Mouse (Mus musculus) left cerebral cortex, adult 11 months (tissue): Measurements from ENCODE around the gene Naa35.
"Not testable (repeated sequence)": the region's sequence is repeated elsewhere in the genome, so short reads cannot be mapped to it uniquely, and the experiment has no call there.

Experiments used
- DNase-seq: peaks from one replicate; pipeline ENCODE4 v3.0.0; 2022; ENCODE audit warnings: low spot score

The Naa35 gene

DNA sequence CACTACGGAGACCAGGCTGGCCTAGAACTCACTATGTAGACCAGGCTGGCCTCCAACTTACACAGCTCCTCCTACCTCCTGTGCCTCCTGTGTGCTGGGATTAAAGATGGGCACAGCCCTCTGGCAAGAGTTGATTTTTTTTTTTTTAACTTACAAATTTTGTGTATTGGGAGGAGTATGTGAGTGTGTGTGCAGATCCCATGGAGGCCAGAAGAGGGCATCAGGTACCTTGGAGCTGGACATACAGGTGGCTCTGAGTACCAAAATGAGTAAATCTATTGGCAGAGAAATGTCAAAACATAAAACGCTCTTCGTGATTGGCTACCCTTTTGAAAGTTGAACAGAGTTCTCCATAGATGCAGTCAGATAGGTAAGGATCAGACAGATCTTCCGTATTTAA lies 4.1 kb upstream of the Naa35 start:
- no peak for DNase-seq

DNA sequence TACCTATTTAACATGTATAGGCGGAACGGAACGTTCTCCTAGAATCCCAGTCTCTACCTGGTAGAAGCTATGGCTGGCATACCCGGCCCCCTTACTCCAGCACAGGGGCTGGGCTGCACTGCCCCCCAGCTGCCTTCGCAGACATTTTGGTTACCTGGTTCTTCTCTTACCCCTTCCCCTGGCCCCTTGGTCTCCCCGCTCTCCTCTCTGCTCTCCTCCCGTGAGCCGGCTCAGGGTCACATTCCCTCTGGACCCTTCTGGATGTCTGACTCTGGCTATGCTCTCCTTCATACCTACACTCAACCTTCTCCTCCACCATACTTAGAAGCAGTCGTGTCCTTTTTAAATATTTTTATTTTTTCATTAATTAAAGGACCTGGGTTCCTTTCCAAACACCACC lies 578 bp upstream of the Naa35 start:
- DNase-seq = peak; percentile 21

DNA sequence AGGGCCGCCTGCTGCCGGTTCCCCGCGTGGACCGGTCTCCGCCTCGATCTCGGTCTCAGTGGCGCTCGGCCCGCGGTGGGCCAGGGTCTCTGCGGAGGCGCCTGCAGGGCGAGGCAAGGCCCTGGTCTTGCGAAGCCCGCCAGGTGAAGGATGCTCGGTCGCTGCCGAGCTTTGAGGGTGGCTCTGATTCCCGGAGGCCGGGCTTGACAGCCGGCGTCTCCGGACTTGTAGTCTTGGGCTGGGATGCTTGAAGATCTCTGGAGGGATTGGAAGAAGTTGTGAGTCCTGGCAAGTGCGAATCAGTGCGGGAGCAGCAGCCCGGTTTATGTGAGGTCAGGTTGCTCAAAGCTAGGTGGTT lies 568 bp downstream of the Naa35 start:
- no peak for DNase-seq

DNA sequence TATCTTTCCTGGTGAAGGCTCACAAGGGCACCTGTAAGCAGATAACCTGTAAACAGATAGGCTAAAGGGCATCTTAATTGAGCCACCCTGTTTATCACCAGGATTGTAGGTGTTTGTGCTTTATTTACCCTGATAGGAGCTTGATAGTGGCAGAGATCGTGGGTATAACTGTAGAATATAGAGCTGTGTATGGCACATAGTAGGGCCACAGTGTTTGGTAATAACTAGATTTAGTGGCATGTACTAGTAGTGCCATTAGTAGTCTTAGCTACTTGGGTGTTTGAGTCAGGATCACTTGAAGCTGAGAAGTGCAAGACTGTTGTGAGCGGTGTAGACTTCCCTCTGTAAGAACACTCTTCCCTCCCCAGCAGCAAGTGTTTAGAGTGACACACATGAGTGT lies 2.1 kb downstream of the Naa35 start:
- DNase-seq = no peak

DNA sequence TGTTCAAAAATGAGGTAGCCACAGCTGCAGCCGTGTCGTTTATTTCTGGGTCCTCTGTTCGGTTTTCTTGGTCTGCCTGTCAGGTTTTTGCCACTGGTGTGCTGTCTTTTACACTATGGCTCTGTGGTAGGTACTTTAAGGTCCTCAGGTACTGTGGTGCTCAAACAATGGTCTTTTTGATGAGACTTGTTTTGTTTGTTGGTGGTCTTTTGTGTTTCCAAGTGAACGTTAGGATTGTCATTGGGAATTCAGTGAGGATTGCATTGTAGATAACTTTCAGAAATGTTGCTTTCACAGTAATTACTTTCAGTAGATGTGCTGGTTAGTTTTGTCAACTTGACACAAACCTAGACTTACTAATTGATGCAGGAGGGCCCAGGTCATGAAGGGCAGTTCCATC lies 4.6 kb downstream of the Naa35 start:
- DNase-seq = no peak

DNA sequence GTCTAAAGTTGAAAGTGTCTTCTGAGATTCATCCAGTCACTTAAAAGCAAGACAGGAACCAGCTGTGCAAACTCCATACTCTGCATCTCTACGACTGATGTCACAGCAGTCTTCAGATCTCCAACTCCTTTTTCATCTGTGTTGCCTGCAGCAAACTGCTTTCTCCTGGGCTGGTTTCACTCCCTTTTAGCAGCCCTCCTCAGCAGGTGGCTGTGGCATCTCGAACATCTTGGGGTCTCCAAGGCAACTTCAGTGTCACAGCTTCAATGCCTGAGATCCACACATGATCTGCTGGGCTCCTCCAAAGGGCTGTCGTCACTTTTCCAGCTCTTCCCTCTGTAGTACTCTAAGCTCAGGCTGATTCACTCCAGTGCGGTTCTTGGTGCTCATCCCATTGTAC lies 5.6 kb downstream of the Naa35 start:
- no peak for DNase-seq

DNA sequence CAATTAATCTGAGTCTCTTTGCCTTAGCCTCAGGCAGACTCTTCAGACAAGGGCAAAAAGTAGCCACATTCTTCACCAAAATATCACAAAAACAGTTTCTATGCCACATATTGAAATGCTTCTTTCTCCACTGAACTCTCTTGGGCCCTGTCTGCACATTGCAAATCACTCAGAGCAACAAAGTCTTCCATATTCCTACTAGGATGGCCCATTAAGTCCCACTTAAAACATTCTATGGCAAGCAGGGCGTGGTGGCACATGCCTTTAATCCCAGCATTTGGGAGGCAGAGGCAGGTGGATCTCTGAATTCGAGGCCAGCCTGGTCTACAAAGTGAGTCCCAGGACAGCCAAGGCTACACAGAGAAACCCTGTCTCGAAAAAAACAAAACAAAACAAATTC lies 7.0 kb downstream of the Naa35 start:
- not testable (repeated sequence) for DNase-seq

DNA sequence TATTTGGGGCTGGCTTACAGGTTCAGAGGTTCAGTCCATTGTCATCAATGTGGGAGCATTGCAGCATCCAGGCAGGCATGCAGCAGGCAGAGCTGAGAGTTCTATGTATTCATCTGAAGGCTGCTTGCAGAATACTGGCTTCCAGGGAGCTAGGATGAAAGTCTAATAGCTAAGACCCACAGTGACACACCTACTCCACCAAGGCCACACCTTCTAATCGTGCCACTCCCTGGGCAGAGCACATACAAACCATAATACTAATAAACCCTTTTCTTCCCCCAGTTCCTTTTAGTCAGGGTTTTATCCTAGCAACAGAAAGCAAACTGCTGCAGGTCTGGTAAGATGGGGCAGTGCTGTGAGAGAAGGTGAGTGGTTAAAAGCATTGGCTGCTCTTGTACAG lies 7.6 kb downstream of the Naa35 start:
- no peak for DNase-seq

DNA sequence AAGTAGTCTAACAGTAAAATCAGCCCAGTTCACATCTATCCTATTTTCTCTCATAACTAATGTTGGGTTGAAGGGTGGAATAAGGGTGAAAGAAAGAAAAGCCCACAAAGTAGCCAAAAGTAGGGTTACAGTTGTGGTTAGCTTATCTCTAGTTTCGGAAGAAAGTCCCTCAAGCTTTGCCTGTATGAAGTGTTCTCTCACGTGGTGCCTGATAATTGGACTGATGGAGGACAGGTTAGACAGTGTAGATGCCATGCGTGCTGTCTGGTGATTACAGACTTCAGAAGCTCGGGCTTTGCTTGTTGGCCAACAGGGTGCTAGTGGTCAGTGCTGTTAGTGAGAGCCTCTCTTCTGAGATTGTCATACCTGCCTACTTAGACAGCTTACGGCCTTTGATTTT lies 18.0 kb downstream of the Naa35 start:
- no peak for DNase-seq

DNA sequence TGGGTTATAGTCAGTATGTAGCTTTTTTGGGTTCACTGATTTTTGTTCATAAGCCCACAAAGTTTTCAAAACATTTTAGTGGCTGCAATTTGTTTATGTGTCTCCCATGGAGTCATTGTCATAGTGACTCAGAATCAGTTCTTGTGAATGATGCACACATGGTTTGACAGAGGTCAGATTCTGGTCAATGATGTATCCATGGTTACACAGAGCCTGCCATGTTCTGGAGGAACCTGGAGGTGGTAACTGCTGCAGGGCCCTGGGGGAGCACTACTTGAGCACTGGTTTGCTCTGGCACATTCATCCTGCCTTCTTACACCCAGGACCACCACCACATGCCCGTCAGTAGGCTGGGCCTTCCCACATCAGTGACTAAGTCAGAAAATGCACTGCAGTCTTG lies 19.5 kb downstream of the Naa35 start:
- DNase-seq = no peak

DNA sequence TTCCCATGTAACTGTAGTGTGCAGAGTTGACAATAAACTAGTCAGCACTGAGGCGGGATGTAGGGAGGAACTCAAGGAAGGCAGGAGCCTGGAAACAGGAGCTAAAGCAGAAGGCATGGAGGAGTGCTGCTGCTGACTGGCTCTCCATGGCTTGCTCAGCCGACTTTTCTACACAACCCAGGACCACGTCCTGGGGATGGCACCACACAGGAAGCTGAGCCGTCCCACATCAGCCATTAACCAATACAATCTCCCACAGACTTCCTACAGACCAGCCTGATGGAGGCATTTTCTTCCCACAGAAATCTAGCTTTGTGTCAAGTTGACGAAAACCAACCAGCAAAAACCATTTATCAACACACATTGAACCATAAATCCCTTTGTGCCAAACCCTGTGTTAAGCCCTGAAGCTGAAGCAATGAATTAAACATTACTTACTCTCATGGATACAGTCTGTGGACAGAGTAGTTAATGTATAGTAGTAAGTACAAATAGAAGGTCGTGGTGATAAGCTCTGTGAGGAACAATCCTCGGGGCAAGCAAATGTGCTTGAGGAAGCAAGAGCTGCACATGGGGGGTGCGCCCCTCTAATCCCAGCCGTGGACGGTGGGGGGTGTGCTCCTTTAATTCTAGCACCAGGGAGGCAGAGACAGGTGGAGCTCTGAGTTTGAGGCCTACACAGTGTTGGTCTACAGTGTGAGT lies 20.3 kb downstream of the Naa35 start:
- DNase-seq = no peak

DNA sequence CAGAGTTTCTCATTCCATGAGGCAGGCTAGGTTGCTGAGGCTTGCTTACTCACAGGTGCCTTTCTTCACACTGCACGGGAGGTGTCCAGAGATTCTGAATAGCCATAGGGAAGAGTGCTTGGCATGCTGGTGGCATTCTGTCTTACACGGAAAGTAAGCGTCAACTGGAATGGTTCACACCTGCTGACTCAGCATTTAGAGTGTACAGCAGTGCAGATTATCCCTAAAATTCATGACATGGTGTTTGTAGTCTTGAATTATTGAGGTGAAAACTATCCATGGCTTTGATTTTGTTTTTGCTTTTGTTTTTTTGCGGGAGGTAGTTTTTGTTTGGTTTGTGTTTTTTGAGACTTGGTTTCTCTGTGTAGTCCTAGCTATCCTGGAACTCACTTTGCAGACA lies 24.8 kb downstream of the Naa35 start:
- no peak for DNase-seq

DNA sequence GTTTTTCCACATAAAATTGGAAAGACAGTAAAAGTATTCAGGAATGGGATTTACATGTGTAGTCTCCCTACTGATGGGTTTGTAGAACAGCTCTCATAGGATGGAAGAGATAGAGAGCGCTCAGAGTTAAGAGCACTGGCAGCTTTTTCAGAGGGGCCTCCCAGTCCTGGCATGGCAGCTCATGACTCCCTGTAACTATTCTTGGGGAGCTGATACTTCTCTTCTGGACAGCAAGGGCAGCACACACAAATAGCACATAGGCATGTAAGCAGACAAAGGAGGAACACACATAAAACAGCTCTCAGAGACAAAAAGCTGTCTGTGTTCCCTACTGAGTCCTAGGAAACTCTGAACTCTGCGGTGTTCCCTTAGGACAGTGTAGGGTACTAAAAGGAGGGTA lies 25.4 kb downstream of the Naa35 start:
- no peak for DNase-seq

DNA sequence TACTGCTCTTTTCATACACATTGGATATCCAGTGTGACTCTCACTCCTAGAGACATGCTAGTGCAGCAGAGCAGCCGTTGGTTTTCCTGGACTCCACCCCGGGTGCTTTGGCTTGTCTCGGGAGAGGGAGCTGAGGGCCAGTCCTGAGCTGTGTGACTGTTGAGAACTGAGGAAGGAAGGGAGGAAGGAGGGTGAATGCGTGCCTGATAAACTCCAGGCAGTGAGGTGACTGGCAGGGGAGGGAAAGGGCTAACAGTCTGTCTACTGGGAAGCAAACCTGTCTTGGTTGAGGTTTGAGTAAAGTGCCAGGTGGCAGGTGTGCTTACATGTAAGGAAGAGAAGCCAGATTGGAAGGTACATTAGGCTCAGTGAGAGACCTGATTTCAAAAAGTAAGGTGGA lies 28.8 kb downstream of the Naa35 start:
- no peak for DNase-seq

DNA sequence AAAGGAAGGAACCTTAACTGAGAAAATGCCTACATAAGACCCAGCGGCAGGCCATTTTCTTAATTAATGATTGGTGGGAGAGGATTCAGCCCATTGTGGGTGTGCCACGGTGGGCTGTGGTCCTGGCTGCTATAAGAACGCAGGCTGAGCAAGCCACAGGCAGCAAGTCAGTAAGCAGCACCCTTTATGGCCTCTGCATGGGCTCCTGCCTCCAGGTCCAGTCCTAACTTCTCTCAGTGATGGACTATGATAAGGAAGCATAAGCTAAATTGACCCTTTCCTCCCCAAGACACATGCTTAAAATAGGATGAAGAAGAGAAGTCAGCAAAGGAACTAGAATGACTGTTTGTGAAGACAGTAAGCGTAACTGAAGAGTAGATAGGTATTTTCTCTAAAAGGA lies 30.1 kb downstream of the Naa35 start:
- DNase-seq = no peak

DNA sequence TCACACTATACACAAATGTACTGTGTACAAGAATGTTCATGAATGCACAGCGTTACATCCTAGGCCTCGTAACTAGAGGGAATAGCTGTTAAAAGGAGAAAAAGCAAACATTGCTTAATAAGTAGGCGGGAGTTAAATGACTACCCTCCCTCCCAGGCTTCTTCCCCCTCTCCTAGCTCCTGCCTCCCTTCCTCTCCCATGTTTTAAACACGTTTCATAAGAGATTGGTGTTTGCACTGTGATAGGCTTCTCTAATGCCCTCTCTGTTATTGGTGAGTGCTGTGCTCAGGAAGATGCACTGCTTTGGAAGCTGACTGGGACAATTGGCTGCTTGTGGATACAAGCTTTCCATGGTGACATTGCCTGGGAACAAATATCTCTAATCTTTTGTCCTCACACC lies 30.5 kb downstream of the Naa35 start:
- no peak for DNase-seq

DNA sequence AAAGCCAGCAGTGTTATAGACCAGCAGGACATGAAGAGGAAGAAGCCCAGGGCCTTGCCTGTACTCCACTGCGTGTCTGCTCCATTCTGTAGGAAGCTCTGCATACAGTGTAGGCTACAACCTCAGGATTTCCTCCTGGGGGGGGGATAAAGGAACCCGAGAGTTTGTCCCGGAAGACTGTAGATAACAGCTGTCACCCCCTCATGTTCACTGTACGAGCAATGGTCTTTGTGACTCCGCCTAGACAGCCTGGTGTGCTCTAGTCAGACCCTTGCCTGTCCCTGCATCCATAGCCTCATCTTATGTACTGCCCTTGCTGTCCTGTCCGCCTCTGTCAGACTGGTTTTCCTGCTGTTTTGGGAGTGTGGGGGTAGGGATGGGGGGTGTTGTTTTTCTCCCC lies 33.4 kb downstream of the Naa35 start:
- DNase-seq = no peak

DNA sequence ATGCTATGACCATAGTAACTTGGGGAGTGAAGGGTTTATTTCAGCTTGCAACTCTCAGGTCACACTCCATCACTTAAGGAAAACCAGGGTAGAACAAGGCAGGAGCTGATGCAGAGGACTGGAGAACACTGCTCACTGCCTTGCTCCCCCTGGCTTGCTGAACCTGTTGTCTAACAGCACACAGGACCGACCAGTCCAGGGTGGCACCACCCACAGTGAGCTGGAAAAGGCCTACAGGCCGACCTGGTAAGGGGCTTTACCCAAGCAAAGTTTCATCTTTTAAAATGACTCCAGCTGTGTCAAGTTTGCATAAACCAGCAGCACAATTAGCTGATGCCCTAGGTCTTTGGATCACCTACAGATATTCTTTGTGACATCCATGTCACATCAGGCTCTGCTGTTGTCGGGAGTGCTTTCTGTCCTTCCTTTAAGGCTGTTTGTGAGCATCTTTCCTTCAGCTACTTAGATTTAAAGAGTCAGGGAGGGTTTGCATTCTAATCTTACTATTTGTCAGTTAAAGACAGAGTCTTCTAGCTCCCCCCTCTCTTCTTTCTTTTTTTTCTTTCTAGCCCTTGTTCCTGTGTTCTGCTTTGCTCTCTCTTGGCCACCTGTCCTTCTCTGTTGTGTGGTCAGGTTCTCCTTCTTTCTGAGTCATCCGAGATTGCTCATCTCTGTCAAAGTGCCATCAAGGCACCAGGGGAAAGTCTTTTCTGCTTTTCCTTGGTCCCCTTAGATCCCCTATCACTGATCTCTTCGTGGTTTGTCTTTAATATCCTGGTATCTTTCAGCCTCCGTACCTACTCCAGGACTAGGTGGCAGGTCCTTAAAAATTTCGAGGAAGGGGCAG lies 36.8 kb downstream of the Naa35 start:
- no peak for DNase-seq

DNA sequence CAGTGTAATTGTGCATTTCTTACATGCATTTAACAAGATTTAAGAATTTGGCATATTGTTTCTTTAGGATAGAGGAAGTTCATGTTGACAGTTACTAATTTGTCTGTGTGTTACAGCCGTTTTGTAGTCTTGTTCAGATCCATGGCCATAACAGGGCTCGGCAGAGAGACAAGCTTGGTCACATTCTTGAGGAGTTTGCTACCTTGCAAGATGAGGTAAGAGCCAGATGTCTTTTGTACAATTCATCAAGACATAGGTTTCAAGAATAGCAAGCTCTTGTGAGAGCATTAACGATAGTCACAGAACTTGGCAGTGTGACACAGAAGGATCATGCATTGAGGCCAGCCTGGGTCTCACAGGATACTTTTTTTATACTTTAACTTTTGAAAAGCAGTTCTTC lies 39.3 kb downstream of the Naa35 start:
- no peak for DNase-seq

DNA sequence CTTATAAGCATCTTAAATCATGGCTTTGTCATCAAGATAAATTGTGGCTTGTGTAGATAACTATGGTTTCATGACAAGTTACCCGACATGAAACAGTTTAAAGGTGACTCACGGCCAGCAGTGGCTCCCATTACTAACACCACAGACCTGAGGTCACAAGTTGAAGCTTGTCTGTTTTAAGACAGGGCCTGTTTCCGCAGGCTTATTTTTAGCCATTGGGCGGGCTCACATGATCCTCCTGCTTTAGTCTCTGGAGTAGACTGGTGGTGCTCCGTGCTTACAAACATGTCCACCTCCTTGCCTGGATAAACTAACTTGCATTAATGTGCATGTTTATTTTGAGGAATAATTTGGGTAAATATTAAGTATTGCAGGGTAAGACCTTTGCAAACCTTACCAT lies 39.8 kb downstream of the Naa35 start:
- no peak for DNase-seq

DNA sequence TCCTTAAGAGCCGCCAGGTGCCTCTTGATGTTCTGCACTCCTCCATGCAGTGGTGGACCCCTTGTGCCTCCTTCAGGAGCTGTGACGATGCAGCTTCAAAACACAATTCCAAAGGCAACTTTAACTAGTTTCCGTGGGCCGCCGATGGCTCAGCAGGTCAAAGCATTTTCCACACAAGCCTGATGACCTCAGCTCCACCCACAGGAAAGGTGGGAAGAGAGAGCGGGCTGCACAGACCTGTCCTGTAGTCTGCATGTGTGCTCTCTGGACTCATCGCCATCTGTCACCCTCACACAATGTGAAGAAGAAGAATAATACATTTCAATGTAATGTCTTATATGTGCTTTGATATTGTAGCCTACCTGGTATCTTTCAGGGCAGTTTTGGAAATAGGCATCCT lies 41.7 kb downstream of the Naa35 start:
- no peak for DNase-seq

DNA sequence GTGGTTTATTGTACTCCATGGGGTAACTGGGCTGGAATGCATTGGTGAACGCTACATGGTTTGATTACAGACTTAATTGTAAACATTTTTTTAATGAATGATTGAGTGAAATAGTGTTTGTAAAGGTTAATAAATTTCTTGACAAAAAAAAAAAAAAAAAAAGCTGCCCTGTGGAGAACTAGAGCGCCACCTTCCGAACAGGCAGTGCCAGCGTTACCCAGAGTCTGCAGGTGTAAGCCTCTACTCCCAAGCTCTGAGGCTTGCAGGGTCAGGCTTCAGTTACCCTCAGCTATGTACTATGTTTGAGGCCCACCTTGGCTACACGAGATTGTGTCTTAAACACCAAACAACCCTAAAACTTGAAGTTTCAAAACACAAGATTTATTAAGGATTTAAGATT lies 49.6 kb downstream of the Naa35 start:
- DNase-seq = no peak

DNA sequence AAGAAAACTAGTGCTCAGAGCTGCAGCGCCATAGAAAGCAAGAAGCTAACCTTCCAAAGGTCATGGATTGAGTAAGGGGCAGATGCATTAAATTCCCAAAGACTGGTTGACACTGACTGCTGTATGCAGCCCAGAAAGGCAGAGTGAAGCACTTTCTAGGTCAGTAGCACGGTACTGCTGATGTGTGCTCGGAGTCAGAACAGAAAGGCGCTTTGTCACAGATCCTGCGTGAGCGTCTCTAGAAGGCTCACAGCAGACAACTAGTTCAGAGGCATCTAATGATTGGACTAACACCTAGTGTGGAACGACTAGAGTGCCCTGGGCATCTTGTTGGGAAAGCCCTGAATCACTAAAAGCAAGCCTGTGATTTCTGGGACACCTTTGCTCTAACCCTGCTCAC lies 52.7 kb downstream of the Naa35 start:
- no peak for DNase-seq
